Mouse (Mus musculus): ENCODE results near the gene Efcab6. TPM values are rescaled to one million over a fixed set of nuclear protein-coding genes. Genes with fewer than 3 reads are reported as not detected.

Efcab6 gene
- total and polyA plus RNA-seq, 3 experiments, result not detected

GRCm38 (mm10) chr15:83996864-83997263 is 68.3 kb downstream of the Efcab6 start:
- in situ Hi-C loops (cut with MboI; ENCODE audit: low pct_ligation_motif_present, low pct_unique_long_range_greater_than_20kb, low sequenced_read_pairs) (no loop called here), dilution Hi-C loops (cut with MboI; ENCODE audit: extremely low pct_ligation_motif_present, extremely low pct_unique_long_range_greater_than_20kb, low sequenced_read_pairs) (no loop called here)
- H3K27me3 ChIP-seq (replicated peaks), result peaks cover 61% of the 10 kb centered on the region
- H3K4me3 ChIP-seq (replicated peaks in 1 of 3; ENCODE audit: low read depth in 2 of 3, low read length in 2 of 3, poor library complexity in 1 of 3), result no peak overlapping the region
- peaks cover 0 to 2% of the 10 kb centered on the region in 2 experiments; a peak in 1 of 4 replicates for H3K4me1 ChIP-seq (ENCODE audit: control insufficient read depth in 1 of 2, insufficient read depth in 2 of 2)
- DNase-seq (ENCODE audit: extremely low read depth), result no peak
- peaks cover 9% of the 10 kb centered on the region for H3K9me3 ChIP-seq (replicated peaks; ENCODE audit: low read length)
- no peak overlapping the region for H3K9ac ChIP-seq (ENCODE audit: insufficient read depth, low read depth)
- no peak overlapping the region for H3K4me2 ChIP-seq (ENCODE audit: insufficient read depth, low read depth, poor library complexity, severe bottlenecking)
- TF ChIP-seq CTCF (conservative IDR thresholded peaks at IDR 0.05 in 1 of 2, IDR thresholded peaks at IDR 0.05 in 1 of 2; ENCODE audit: low read depth in 2 of 2, low read length in 2 of 2), result no peak
- no peak for TF ChIP-seq TBP (conservative IDR thresholded peaks at IDR 0.05; ENCODE audit: low read depth, low read length)
- H3K27ac ChIP-seq (ENCODE audit: insufficient read depth, low read depth), result no peak overlapping the region
- H3K36me3 ChIP-seq (replicated peaks in 1 of 2; ENCODE audit: control insufficient read depth in 1 of 2, insufficient read depth in 1 of 2, low read length in 1 of 2), result no peaks in the 10 kb centered on the region
- no peaks in the 10 kb centered on the region for H3K79me2 ChIP-seq (replicated peaks; ENCODE audit: control insufficient read depth, extremely low read depth, insufficient read depth, poor library complexity, severe bottlenecking)

GRCm38 (mm10) chr15:83992191-83992590 is 73.0 kb downstream of the Efcab6 start:
- Histone ChIP-seq H3K79me2 (replicated peaks; ENCODE audit: control insufficient read depth, extremely low read depth, insufficient read depth, poor library complexity, severe bottlenecking) (no peaks in the 10 kb centered on the region), H3K27me3 (replicated peaks) (peaks cover 58% of the 10 kb centered on the region), H3K27ac (ENCODE audit: insufficient read depth, low read depth) (no peak overlapping the region), H3K4me2 (ENCODE audit: insufficient read depth, low read depth, poor library complexity, severe bottlenecking) (no peak overlapping the region), H3K9ac (ENCODE audit: insufficient read depth, low read depth) (no peak overlapping the region), H3K4me1 (ENCODE audit: control insufficient read depth in 1 of 2, insufficient read depth in 2 of 2) (no peaks in the 10 kb centered on the region), H3K4me3 (replicated peaks in 1 of 3; ENCODE audit: low read depth in 2 of 3, low read length in 2 of 3, poor library complexity in 1 of 3) (no peak overlapping the region), H3K9me3 (replicated peaks; ENCODE audit: low read length) (peaks cover 9% of the 10 kb centered on the region), H3K36me3 (replicated peaks in 1 of 2; ENCODE audit: control insufficient read depth in 1 of 2, insufficient read depth in 1 of 2, low read length in 1 of 2) (no peaks in the 10 kb centered on the region)
- no peak for DNase-seq (ENCODE audit: extremely low read depth)
- TF ChIP-seq UBTF (IDR thresholded peaks at IDR 0.05; ENCODE audit: low read depth, low read length) (no peak), NELFE (IDR thresholded peaks at IDR 0.05; ENCODE audit: low read depth, low read length) (no peak), SIN3A (IDR thresholded peaks at IDR 0.05; ENCODE audit: low read length) (no peak), MEF2A (IDR thresholded peaks at IDR 0.05; ENCODE audit: borderline replicate concordance, low read depth, low read length) (no peak), ZNF384 (IDR thresholded peaks at IDR 0.05; ENCODE audit: low read depth, low read length) (no peak), POLR2AphosphoS2 (IDR thresholded peaks at IDR 0.05; ENCODE audit: low read depth, low read length) (no peak), RCOR1 (conservative IDR thresholded peaks at IDR 0.05; ENCODE audit: low read depth, low read length) (no peak), JUN (IDR thresholded peaks at IDR 0.05; ENCODE audit: insufficient read depth, low read depth, low read length) (no peak), SMC3 (IDR thresholded peaks at IDR 0.05; ENCODE audit: low read depth, low read length) (no peak), MXI1 (IDR thresholded peaks at IDR 0.05; ENCODE audit: low read depth, low read length) (no peak), ZMIZ1 (IDR thresholded peaks at IDR 0.05; ENCODE audit: low read depth, low read length) (no peak), NRF1 (IDR thresholded peaks at IDR 0.05; ENCODE audit: low read depth, low read length) (no peak)
- dilution Hi-C loops (cut with MboI; ENCODE audit: extremely low pct_ligation_motif_present, extremely low pct_unique_long_range_greater_than_20kb, low sequenced_read_pairs) (no loop called here), in situ Hi-C loops (cut with MboI; ENCODE audit: low pct_ligation_motif_present, low pct_unique_long_range_greater_than_20kb, low sequenced_read_pairs) (no loop called here)

- dilution Hi-C loops (cut with MboI; ENCODE audit: extremely low pct_ligation_motif_present, extremely low pct_unique_long_range_greater_than_20kb, low sequenced_read_pairs), result no loop called here
- H3K4me1 ChIP-seq (ENCODE audit: control insufficient read depth in 1 of 2, insufficient read depth in 2 of 2), result no peaks in the 10 kb centered on the region
Measured at GRCm38 (mm10) chr15:83991461-83991860, 73.7 kb downstream of the Efcab6 start.

More at GRCm38 (mm10) chr15:83991461-83991860, 73.7 kb downstream of the Efcab6 start:
- Histone ChIP-seq H3K9ac (ENCODE audit: insufficient read depth, low read depth) (no peak overlapping the region), H3K27me3 (replicated peaks) (peaks cover 57% of the 10 kb centered on the region), H3K36me3 (replicated peaks in 1 of 2; ENCODE audit: control insufficient read depth in 1 of 2, insufficient read depth in 1 of 2, low read length in 1 of 2) (no peaks in the 10 kb centered on the region), H3K4me3 (replicated peaks in 1 of 3; ENCODE audit: low read depth in 2 of 3, low read length in 2 of 3, poor library complexity in 1 of 3) (no peak overlapping the region), H3K4me2 (ENCODE audit: insufficient read depth, low read depth, poor library complexity, severe bottlenecking) (no peak overlapping the region), H3K9me3 (replicated peaks; ENCODE audit: low read length) (peaks cover 9% of the 10 kb centered on the region), H3K79me2 (replicated peaks; ENCODE audit: control insufficient read depth, extremely low read depth, insufficient read depth, poor library complexity, severe bottlenecking) (no peaks in the 10 kb centered on the region), H3K27ac (ENCODE audit: insufficient read depth, low read depth) (no peak overlapping the region)
- in situ Hi-C loops (cut with MboI; ENCODE audit: low pct_ligation_motif_present, low pct_unique_long_range_greater_than_20kb, low sequenced_read_pairs), result no loop called here
- TF ChIP-seq USF2 (conservative IDR thresholded peaks at IDR 0.05; ENCODE audit: low read depth, low read length) (no peak), KAT2A (IDR thresholded peaks at IDR 0.05; ENCODE audit: insufficient replicate concordance, low read length) (no peak)
- DNase-seq (ENCODE audit: extremely low read depth), result no peak
